Mouse (Mus musculus) C2C12 (cell line): ENCODE data around the gene Gramd1b.

Source experiments
- CEBPB ChIP-seq: IDR thresholded peaks from one replicate; pipeline ENCODE4 v1.6.1; 2011; ENCODE audit warnings: low read depth, mild to moderate bottlenecking, control low read depth, moderate library complexity
- CTCF ChIP-seq: IDR thresholded peaks from one replicate; pipeline ENCODE4 v1.5.1; 2011; ENCODE audit not compliant: control insufficient read depth, insufficient read depth, insufficient read length
- FOSL1 ChIP-seq: IDR thresholded peaks from one replicate; pipeline ENCODE4 v1.8.0; 2011; ENCODE audit warnings: mild to moderate bottlenecking, low read length; ENCODE audit not compliant: poor library complexity, insufficient read depth, severe bottlenecking
- MAX ChIP-seq: IDR thresholded peaks from one replicate; pipeline ENCODE4 v1.6.1; 2011; ENCODE audit warnings: mild to moderate bottlenecking, control low read depth
- MYOD1 ChIP-seq: IDR thresholded peaks from one replicate; pipeline ENCODE4 v1.6.1; 2011; ENCODE audit warnings: low read depth; ENCODE audit not compliant: control insufficient read depth, insufficient read length
- USF1 ChIP-seq: IDR thresholded peaks from one replicate; pipeline ENCODE4 v1.6.1; 2011; ENCODE audit warnings: low read depth, mild to moderate bottlenecking, control low read depth, moderate library complexity

DNA sequence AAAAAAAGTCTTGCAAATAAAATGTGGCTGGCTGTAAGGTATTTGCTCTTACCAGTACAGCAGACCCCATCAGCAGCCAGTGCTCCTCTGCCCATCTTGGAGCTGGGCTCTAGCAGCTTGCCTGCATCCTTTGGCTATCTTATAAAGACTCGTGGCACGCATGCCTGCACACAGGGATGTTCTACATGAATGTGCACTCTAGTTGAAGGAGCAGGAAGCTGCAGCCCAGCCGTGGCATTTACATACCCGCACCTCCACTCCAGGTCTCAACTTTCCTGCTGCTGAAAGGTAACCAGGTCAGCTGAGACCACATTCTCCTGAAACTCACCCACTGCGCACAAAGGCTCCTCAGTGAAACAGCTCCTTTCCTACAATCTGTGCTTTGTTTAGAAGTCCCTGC is 123.3 kb downstream of the Gramd1b start:
- TF ChIP-seq CTCF (no peak), CEBPB (no peak), USF1 (no peak), MAX (no peak), FOSL1 (no peak), MYOD1 (no peak)
